In genomic region chr8:124204001-124204601, GRCm38 (mm10) we compare ENCODE assay signal across 19 mouse cellular contexts. TPM values are rescaled to one million over a fixed set of nuclear protein-coding genes. Genes with fewer than 3 reads are reported as not detected.
DNase-seq lines count a peak whose midpoint lies in the region; ATAC-seq and TF ChIP-seq lines count a peak whose summit lies in the region.
"Had no signal": no experiment of that assay in that cellular context is flagged by ENCODE, and none has a peak within 500 bp of the region (broad histone marks: within the 10 kb centered on the region; RNA-seq: fewer than 3 reads in every experiment).

No protein-coding gene starts in this region.

- no peak overlapping the region for H3K4me2 ChIP-seq in hindbrain, embryonic 14.5 days (replicated peaks)
- no peak overlapping the region for H3K4me2 ChIP-seq in forebrain, embryonic 15.5 days (replicated peaks)
- H3K4me2 ChIP-seq in myocyte (ENCODE audit: low read depth), result no peak overlapping the region
- H3K4me2 ChIP-seq: heart, embryonic 12.5 days had no signal

- no peak for ATAC-seq in hindbrain, embryonic 14.5 days (ENCODE audit: low FRiP score)
- ATAC-seq in forebrain, embryonic 15.5 days (replicated peaks), result peak; percentile 32; the same call in 1 of the 2 replicates
- ATAC-seq in erythroblast, adult 5-6 weeks (replicated peaks; ENCODE audit: low FRiP score, poor library complexity, severe bottlenecking), result no peak
- ATAC-seq: intestine, embryonic 16.5 days; liver, postnatal 0 days had no signal

- no peak overlapping the region for H3ac ChIP-seq in myocyte (ENCODE audit: control insufficient read depth, insufficient read length)

- no peaks in the 10 kb centered on the region for H3K79me2 ChIP-seq in myocyte (ENCODE audit: control insufficient read depth, insufficient read depth)

- no peaks in the 10 kb centered on the region for H3K9me3 ChIP-seq in hindbrain, embryonic 10.5 days
- no peaks in the 10 kb centered on the region for H3K9me3 ChIP-seq in hindbrain, embryonic 14.5 days (ENCODE audit: control insufficient read depth, low read length)
- H3K9me3 ChIP-seq in forebrain, embryonic 15.5 days, result no peaks in the 10 kb centered on the region
- H3K9me3 ChIP-seq: heart, embryonic 12.5 days had no signal

- H3K4me3 ChIP-seq in hindbrain, embryonic 10.5 days, result no peak overlapping the region
- no peak overlapping the region for H3K4me3 ChIP-seq in hindbrain, embryonic 14.5 days (replicated peaks; ENCODE audit: low read length)
- H3K4me3 ChIP-seq in forebrain, embryonic 15.5 days, result no peak overlapping the region
- no peak overlapping the region for H3K4me3 ChIP-seq in myocyte
- H3K4me3 ChIP-seq: heart, embryonic 12.5 days; megakaryocyte, embryonic 14.5 days had no signal

- 0 out of 2 replicates have a peak overlapping the region, but pooled peaks have one; percentile 8 for H3K27ac ChIP-seq in hindbrain, embryonic 10.5 days
- H3K27ac ChIP-seq in hindbrain, embryonic 14.5 days, result no peak overlapping the region
- H3K27ac ChIP-seq in forebrain, embryonic 15.5 days (replicated peaks), result peak overlapping the region; percentile 43; the same call in 1 of the 2 replicates
- H3K27ac ChIP-seq: kidney, postnatal 0 days had no signal

- H3K4me1 ChIP-seq in hindbrain, embryonic 10.5 days (replicated peaks), result peaks cover 22% of the 10 kb centered on the region
- H3K4me1 ChIP-seq in hindbrain, embryonic 14.5 days (replicated peaks; ENCODE audit: control insufficient read depth, insufficient read depth, low read length), result no peaks in the 10 kb centered on the region; the same call in 1 of the 2 replicates
- H3K4me1 ChIP-seq in forebrain, embryonic 15.5 days, result peaks cover 6% of the 10 kb centered on the region
- H3K4me1 ChIP-seq: heart, embryonic 12.5 days had no signal

- H3K9ac ChIP-seq in hindbrain, embryonic 14.5 days, result no peak overlapping the region
- no peak overlapping the region for H3K9ac ChIP-seq in forebrain, embryonic 15.5 days (replicated peaks)
- H3K9ac ChIP-seq: heart, embryonic 12.5 days; liver, postnatal 0 days had no signal

- no peaks in the 10 kb centered on the region for H3K27me3 ChIP-seq in hindbrain, embryonic 10.5 days (ENCODE audit: insufficient read depth, poor library complexity, severe bottlenecking)
- H3K27me3 ChIP-seq in hindbrain, embryonic 14.5 days (ENCODE audit: control insufficient read depth, insufficient read depth, low read length), result no peaks in the 10 kb centered on the region
- no peaks in the 10 kb centered on the region for H3K27me3 ChIP-seq in forebrain, embryonic 15.5 days
- H3K27me3 ChIP-seq in myocyte (ENCODE audit: control insufficient read depth, insufficient read depth, insufficient read length), result no peaks in the 10 kb centered on the region

- 67% methylated on average over 13 of the region's 13 CpGs for WGBS in hindbrain, embryonic 10.5 days
- 52% methylated on average over 13 of the region's 13 CpGs for WGBS in hindbrain, embryonic 14.5 days
- WGBS in forebrain, embryonic 15.5 days, result 54% methylated on average over 13 of the region's 13 CpGs

- no peak for TF ChIP-seq POLR2A in myocyte (IDR thresholded peaks at IDR 0.05; ENCODE audit: insufficient read length, low read depth)

- no peaks in the 10 kb centered on the region for H3K36me3 ChIP-seq in hindbrain, embryonic 10.5 days
- no peaks in the 10 kb centered on the region for H3K36me3 ChIP-seq in hindbrain, embryonic 14.5 days (replicated peaks; ENCODE audit: control insufficient read depth, insufficient read depth)
- no peaks in the 10 kb centered on the region for H3K36me3 ChIP-seq in forebrain, embryonic 15.5 days
- H3K36me3 ChIP-seq in myocyte (ENCODE audit: control insufficient read depth, insufficient read depth), result no peaks in the 10 kb centered on the region
- H3K36me3 ChIP-seq: heart, embryonic 12.5 days had no signal

- DNase-seq in hindbrain, embryonic 10.5 days (ENCODE audit: low spot score), result peak; percentile 20
- no peak for DNase-seq in hindbrain, embryonic 14.5 days (ENCODE audit: low spot score)
- peak; percentile 41 to 61 for DNase-seq in right cerebral cortex, postnatal 10 days (ENCODE audit: low spot score in 2 of 2)
- no peak for DNase-seq in right cerebral cortex, adult 2 months (ENCODE audit: low spot score in 2 of 2)
- no peak for DNase-seq in layer of hippocampus, postnatal 36 days
- DNase-seq: adrenal gland, postnatal 36 days; liver; liver, postnatal 0 days; lung, postnatal 14 days; right cerebral cortex, adult 18-20 months; spleen, adult 18-20 months; thymus, adult 18-20 months had no signal

TF ChIP-seq in myocyte, 11 proteins besides CTCF, POLR2A, EP300 and RAD21:
- no peak for TF ChIP-seq E2F4 (IDR thresholded peaks at IDR 0.05; ENCODE audit: insufficient read depth)
- peak; percentile 9 for TF ChIP-seq USF1 (IDR thresholded peaks at IDR 0.05; ENCODE audit: low read depth)

RNA-seq across cellular contexts. Expression of gene Galnt2, which starts 27.1 kb away (rescaled TPM):
- polyA plus RNA-seq in hindbrain, embryonic 10.5 days (2016; fragmentation: Nextera tagmentation; extraction: Ambion mirVana), result 42.2 and 56.0 TPM in 2 replicates
- polyA plus RNA-seq in hindbrain, embryonic 14.5 days (2014; fragmentation: Nextera tagmentation; extraction: Ambion mirVana), result 62.9 and 70.6 TPM in 2 replicates
- 54.2 and 56.3 TPM in 2 replicates for polyA plus RNA-seq in forebrain, embryonic 15.5 days (2015; fragmentation: Nextera tagmentation; extraction: Ambion mirVana)
- polyA plus RNA-seq in myocyte (2012; fragmentation: generic; extraction: Trizol), result 59.4 TPM
- total RNA-seq in erythroblast, adult 5-6 weeks (2015; ENCODE audit: low replicate concordance), result 18.2 and 26.9 TPM in 2 replicates
- 0.51 and 21.3 TPM in 2 replicates for total RNA-seq in erythroblast, adult 5-6 weeks (2017; ENCODE audit: low replicate concordance)
- 10 to 100 TPM; 32.6 to 45.9 TPM for total RNA-seq in layer of hippocampus, postnatal 36 days (2021)

Comparison
In these comparisons a context has a peak if more than half of its experiments do, and no peak if none do; other contexts are left out.
1. DNase-seq: peak in hindbrain, embryonic 10.5 days (single experiment) and right cerebral cortex, postnatal 10 days (2 of 2); none in hindbrain, embryonic 14.5 days (single experiment), right cerebral cortex, adult 2 months (0 of 2) and layer of hippocampus, postnatal 36 days (0 of 2).